Mouse (Mus musculus) large intestine, adult 2 months (tissue): ENCODE measurements around the gene Gm11114. TPM values are rescaled to one million over a fixed set of nuclear protein-coding genes. Genes with fewer than 3 reads are reported as not detected.

Experiments used
- DNase-seq: peaks from one replicate; pipeline ENCODE4 v3.0.0-alpha.2; 2012; ENCODE audit warnings: low read depth, low spot score
- WGBS: fragments of 180-500 bp; shearing (Covaris S2); methylation state at CpG from one replicate; pipeline ENCODE4 v1.1.7; 2018; 5-methylcytosine and 5-hydroxymethylcytosine counted together
- polyA plus RNA-seq: library from polyadenylated mRNA; depleted of rRNA; stranded (reverse); fragments of >200 nt; gene quantifications from 2 replicates; pipeline ENCODE4 v1.2.3, GENCODE M21; 2012; rRNA removed

Gene Gm11114
- not detected in 2 replicates for polyA plus RNA-seq

DNA sequence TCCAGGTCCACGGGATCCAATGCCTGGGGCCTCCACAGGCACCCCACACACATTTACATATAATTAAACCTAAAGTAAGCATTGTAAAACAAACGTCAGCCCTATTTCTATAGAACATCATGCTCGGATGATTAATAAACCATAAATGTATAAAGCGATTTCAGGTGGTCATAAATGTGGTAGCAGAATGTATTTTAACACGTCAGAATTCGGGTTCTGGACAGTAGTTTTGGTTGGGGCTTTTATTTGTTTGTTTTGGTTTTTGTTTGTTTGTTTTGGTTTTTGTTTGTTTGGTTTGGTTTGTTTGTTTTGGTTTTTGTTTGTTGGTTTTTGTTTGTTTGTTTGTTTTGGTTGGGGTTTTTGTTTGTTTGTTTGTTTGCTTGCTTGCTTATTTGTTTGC lies at the start of gene Gm11114:
Gene Gm11114 (plus strand): TSS at position 301 of the 400 bp plus-strand sequence.
- WGBS: 69% methylated on average over 6 of the region's 6 CpGs
- no peak for DNase-seq

DNA sequence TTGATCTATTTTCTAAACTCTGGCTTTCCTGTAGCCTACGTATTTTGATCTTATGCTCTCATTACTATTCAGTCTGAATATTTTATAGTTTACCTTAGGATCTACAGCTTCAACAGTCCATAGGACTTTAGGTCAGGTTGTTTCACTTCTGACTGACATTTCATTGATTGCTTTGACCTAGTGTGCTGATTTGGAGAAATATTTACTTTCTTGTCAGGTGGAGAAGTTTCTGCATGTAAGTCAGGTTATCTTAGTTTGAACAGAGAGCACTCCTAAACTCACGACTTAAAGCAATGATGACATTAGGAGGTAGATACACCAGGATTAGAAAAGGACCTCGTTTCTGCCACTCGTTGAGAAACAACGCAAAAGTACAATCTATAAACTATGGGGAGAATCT lies 45.7 kb upstream of the Gm11114 start:
- 48% methylated on average over 5 of the region's 5 CpGs for WGBS
- DNase-seq: no peak

DNA sequence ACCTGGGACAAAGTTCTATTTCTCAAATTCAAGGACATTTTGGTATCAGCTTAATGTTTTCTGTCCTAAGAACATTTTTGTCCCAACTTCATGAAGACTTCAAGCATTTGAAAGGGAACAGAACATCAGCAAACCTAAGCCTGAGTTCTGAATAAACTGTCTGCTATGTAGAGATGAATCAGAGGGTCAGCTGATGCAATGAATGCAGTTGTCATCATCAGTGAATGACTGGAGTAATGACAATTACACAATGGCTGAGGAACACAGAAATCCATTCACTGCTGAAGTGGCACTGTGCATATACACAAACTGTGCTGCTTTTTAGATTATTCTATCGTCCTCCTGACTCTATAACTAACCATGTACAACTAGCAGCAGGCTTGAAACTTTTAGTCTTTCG lies 38.5 kb upstream of the Gm11114 start:
- WGBS: 79% methylated on average over 2 of the region's 2 CpGs

DNA sequence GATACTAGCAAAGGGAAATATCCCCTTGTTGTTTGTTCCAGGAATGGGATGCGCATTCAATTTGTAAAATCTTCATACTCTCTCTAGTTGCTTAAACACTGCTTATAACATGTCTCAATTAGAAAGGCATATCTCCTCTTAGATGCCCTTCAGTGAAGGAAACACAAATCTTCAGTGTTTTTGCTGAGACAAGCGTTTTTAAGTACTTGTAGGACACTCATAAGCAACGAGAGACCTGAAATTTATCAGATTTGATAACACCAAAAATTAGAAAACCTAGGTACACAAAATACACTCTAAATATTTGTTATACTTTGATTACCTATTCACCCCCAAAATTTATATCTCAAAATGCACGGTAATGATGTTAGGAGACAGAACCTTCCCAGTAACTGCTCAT lies 9.7 kb upstream of the Gm11114 start:
- 80% methylated on average over 4 of the region's 4 CpGs for WGBS
- DNase-seq: no peak

More for the DNA sequence above, 38.5 kb upstream of the Gm11114 start:
- no peak for DNase-seq

DNA sequence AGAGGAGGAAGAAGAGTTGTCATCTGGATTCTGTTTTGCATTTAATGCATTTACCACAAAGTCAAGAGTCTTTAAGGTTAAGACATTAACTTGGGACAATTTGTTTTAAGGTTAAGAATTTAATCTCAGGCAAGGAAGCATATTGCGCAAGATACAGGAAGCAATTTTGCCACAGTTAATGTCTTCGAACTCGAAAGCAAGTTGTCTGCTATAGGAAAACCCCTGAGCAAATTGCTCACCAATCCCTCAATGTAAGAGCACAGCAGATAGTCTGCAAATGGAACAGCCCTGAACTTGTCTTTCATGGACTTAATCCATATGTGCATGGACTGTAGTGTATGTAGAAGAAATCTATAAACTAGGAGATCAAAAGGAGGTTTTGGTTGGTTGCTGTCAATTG lies 9.2 kb upstream of the Gm11114 start:
- WGBS: 57% methylated on average over 3 of the region's 3 CpGs
- DNase-seq: no peak

DNA sequence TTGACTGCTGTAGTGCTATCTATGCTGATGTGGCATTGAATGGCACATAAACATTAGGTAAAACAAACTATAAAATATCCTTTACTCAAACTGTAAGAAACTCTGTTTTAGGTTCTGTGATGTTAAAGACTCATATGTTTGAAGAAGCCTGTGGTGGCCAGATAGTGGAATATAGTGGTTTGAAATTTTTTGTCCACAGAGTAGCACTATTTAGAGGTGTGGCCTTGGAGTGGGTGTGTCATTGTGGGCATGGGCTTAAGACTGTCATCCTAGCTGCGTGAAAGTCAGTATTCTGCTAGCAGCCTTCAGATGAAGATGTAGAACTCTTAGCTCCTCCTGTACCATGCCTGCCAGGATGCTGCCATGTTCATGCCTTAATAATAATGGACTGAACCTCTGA lies 3.5 kb downstream of the Gm11114 start:
- WGBS: 26% methylated on average over 1 of the region's 1 CpGs
- no peak for DNase-seq

DNA sequence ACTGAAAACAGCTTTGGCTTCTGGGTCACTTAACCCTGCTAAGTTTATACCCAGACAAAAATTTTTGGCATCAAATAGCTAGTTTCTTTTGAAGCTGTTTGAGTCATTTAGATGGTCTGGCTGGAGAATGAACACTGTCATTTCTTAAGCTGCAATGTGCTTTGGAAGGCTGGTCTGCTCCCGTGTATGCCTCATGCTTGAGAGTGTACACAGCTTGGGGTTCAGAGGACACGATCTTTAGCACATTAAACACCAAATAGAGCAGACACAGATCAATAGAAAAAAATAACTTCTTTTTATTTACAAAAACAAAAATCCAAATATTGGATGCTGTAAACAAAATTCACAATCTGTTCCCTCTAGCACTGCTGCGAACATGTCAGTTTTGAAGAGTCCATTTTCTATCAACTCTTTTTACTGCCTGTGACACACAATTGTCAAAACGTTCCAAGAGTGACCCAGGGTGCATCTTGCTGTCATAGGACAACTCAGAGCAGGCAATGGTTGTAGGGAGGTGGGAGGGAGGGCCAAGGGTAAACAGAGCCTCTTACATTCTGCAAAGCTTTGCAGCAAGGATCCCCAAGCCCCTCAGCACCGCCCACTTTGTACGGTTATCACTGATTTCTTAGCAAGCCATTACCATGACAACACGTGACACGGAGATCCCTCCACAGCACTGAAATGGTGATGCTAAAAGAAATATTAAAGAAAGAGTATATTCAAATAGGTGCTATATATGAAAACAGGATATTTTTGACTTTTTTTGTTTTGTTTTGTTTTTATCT lies 7.8 kb downstream of the Gm11114 start:
- no peak for DNase-seq
- WGBS: 78% methylated on average over 8 of the region's 8 CpGs

DNA sequence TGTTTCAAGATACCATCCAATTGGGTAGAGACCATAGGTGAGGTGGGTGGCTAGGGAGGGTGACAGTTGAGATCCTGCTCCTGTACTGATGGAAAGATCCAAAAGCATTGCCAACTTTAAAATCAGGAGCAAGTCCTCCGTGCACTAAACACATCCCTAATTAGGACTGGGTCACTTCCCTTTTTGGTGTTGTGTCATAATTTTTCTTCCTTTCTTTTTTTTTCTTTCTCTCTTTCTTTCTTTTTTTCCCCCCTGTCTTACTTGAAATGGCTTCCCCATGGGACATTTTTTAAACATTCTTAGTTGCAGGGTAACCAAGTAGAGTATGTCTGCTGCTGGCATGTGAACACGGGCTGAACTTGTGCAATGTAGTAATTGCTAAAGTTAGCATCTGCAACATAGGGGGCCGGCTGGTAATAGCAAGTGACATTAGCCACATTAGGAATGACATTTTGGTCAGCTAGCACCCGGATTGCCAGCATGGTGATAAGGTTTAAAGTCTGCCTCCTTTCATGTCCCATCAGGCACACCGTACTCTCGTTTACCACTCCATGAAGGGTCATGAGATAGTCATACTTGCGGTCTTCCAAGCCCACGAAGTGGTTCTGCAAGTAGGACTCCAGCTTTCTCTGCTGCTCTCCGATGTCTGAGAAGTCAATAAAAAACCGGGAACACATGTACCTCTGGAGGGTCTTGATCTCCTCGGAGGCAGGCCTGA lies 11.7 kb downstream of the Gm11114 start:
- WGBS: 43% methylated on average over 11 of the region's 11 CpGs

DNA sequence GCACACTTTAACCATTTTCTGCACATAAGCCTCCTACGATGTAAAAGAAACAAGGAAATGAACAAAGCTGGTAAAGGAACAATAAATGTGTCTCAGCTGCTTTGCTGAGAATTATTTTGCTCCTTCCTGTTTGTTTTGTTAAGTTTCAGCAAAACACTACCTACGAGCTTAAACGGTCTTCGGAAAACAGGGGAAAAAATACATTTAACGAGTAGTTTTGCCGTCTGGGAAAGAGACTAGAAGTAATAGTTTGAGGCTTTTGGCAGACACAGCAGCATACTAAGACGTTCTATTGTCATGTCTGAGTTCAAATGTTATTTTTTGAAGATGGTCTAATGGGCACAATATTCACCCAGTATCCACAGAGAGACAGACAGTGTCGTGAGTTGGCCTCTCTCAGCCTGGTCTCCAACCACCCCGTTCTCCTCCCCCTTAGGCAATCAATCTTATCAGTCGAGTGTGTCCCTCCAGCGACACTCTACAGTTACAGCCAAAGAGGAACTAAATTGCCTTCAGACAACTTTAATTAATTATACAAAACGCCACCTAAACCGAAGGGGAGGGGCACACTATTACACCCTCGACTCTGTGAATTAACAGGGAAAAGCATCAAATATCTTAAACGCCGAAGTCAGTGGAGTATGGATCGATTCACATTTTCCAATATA lies 12.8 kb downstream of the Gm11114 start:
- no peak for DNase-seq
- WGBS: 12% methylated on average over 17 of the region's 17 CpGs

More for the DNA sequence above, 11.7 kb downstream of the Gm11114 start:
- DNase-seq: no peak

DNA sequence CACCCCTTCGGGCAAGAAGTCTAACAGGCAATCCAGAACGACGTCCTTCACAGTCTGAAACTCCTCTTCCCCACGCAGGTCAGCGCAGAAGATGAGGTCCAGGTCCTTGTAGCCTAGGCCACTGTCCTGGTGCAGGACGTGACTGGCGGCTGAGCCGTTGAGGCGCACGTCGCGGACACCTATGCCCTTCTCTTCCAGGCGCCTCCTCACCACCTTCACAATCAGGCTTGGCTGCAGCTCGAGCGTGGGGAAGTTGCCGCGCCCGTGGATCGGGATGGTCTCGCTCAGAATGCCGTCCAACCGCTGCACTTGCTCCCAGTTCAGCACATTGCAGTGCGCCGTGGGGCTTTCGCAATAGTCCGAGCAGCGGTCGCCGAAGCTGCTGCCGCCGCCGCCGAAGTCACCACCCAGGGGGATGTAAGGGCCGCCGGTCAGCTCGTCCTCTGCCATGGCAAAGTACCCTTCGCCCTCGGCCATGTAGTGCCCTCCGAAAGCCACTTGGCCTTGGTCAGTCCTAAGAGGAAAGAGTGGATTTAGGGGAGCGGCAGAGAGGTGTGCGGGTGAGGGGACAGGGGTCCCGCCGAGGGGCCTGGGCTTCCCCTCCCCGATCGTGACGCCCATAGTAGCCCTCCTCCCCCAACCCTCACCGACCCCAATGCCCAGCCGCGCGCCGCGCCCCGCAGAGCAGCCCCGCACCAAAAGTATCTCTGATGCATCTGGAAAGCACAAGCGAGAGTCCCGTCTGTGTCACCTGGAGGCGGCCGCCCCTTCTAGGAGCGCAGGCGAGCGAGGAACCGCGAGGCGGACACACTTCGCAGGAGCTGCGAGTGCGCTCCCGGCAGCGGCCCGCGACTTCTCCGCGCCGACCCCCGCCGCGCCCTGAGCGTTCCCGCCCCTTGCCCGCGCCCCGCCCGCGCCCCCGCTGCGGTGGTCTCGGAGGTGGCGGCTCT lies 14.0 kb downstream of the Gm11114 start:
- DNase-seq: no peak
- under 1% methylated on average over 88 of the region's 88 CpGs for WGBS

DNA sequence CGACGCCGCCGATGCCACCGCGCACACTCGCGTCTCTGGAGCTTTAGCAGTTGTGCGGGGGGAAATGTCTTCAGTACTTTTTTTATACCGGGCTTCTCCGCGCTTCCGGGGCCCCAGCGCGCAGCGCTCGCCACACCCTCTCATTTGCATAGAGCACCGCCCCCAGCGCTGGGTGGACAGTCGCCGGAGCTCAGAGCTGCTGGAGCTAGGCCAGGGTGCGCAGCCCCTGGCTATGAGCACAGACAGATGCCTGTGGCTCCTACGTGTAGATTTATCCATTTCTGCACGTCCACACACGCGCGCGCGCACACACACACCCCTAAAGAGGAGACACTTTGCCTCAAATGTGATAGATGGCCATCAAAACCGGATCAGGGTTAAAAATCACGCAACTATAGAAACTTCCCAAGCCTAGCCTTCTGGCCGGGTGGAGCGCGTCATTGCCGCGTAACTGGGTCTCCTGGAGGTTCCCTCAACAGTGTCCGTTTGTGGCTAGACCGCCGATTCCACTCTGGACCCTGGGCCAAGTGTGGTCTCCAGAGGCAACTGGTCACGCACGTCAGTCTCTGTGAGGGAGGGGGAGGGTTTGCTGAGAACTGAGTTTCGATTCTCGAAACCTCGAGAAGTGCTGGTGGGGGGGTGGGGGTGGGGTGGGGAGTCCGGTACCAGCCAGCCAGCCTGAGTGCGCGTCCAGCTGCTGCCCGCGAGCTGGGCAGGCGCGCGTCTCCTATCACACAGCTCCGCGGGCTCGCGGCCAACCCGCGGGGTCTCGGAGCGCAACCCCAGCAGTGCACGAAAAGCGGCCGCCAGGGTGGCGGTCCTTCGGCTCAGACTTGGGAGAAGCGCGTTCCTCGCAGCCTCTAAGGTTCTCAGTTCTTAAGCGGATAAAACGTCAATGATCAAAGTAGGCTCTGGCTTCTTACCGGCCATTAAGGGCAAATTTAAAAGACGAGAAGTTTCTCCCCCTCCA lies 15.0 kb downstream of the Gm11114 start, which contains the start of gene Tent5a:
Gene Tent5a (minus strand): TSS at position 107 of the 970 bp plus-strand sequence.
- no peak for DNase-seq
- WGBS: under 1% methylated on average over 72 of the region's 72 CpGs

DNA sequence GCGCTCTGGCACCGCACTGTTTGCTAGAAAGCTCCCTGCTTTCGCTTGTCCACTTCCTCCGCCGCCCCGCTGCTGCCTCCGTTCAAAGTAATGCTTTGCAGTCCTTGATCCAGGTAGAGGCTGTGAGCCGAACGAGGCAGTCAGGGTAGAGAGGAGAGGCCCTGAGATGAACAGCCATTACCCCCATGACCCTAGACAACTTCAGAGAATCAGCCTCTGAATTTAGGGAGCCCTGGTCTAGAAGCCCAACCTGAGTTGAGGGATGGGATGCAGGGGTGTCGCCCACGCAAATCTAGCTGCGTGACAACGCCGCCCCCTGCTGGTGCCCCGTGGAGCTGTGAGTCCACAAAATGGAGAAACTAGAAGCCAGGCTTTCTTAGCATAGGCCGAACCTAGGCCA lies 15.7 kb downstream of the Gm11114 start:
- no peak for DNase-seq
- under 1% methylated on average over 16 of the region's 16 CpGs for WGBS

DNA sequence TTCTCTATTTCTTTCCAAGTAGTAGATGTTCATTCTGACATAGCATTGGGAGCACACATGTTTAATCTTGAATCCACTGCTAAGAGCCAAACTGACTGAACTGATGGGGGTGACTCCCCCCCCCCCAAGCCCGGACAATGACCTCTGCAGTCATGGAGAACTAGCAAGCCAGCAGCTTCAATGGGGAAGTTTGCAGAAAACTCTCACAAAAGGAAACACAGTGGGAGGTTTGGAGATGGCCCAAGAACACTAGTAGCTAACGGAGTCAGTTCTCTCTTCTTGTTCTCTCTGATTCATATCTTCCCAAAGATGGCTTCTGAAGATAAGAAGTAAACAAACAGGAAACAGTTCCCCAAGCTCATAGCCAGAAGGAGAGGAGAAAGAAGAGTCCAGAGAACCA lies 18.9 kb downstream of the Gm11114 start:
- 69% methylated on average over 2 of the region's 2 CpGs for WGBS

DNA sequence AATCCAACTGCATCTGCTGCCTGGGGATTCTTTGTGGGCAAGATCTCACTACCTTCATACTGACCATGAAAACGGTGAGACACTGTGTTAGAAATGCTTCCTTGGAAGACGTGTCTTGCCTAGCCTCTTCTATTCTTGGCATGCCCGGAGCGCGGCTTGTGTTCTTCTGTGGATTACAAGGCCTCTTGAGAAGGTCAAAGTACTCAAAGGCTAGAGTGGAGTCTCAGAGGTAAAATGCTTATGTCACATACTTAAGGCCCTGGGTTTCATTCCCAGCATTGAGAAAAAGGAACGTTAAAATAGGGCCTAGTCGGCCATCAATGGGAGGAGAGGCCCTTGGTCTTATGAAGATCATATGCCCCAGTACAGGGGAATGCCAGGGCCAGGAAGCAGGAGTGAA lies 23.5 kb downstream of the Gm11114 start:
- no peak for DNase-seq
- WGBS: 89% methylated on average over 7 of the region's 7 CpGs

More for the DNA sequence above, 18.9 kb downstream of the Gm11114 start:
- no peak for DNase-seq

DNA sequence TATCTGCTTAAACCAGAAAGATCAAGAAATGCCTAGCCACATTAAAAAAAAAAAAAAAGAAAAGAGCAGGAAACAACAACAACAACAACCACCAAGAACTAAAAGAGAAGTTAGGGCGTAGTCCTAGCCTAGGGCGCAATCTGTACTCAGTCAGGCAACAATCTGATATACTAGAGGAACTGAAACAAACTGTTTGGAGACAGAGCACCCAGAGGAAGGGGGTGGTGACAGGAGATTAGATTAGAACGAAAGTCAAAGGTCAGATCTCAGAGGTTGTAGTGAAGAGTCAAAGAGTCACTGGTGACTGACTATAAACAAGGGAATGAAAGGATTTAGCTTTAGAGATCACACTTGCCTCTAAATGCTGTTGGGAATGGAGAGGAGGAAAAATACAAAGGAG lies 27.7 kb downstream of the Gm11114 start:
- no peak for DNase-seq
- 81% methylated on average over 3 of the region's 3 CpGs for WGBS

DNA sequence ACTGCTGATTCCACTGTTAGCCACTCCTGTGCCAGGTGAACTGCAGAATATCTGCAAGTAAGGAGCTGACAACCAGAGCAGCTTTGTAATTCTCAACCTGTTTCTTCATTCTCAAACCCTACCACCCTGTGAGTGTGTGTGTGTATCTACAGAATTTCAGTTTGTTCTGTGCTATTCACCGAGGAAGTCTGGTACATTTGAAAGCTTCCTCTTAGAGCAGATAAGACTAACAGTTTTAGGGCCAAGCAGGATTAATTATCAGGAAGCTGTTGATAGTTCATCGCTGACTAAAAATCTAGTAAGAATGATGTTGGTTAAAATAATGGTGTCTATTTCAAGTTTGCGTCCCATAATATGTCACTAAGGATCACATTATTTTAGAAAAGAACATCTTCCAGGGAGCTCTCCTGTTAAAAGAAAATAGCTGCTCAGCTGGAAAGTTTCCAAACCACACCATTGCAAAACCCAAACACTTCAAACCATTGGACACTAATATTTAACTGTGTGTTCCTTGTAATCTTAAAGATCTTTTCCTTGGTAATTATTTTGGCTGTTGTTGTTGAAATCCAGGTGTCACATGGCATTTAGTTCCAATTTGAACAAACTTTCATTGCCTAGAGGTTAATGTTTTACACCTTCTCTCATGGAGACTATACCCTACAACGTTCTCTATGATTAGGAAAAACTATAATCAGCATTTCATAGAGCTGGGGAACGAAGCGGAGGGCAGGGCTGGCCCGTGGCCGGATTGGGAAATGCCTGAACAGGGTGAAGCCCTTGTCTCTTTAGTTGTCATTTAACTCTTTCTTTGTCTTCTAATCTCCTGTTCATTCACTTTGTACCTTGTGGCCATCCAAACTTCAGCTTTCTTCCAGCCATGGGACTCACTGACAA lies 30.6 kb downstream of the Gm11114 start:
- DNase-seq: no peak
- WGBS: 16% methylated on average over 8 of the region's 8 CpGs

DNA sequence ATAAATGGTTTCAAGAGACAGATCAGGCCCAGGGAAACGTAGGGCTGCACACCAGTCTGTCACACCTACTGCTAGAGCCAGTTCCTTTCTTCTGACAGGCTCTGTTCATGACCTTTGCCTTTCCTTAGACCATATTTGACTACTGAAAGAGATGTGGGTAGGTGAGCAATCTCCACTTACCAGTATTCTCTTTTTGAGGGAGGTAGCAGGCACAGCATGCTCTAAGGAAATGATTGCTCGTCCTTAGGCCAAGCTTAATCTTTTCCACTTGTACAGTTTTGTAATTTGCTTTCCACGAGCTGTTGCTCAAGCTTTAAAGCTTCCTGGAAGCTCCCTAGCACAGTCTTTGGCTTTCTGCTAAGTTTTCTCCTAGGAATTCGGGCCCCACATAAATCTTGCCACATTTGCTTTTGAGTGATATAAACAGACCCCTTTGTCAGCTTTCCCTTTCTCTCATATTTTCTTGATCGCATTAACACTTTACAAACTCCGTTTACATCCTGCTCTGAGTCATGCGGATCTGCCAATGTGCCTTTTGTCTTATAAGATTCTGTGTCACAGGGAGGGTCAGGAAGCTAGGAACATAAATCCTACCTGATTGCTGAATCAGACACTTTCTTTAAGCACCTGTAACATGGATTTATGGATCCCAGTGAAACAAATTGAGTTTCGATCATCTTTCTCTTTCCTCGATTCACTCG lies 35.4 kb downstream of the Gm11114 start:
- 19% methylated on average over 10 of the region's 10 CpGs for WGBS
- no peak for DNase-seq
